Mouse (Mus musculus) ES-E14 (cell line): ENCODE data around the gene Dazap2. TPM values are rescaled to one million over a fixed set of nuclear protein-coding genes. Genes with fewer than 3 reads are reported as not detected.

Experiments used
- DNase-seq: peaks from one replicate; pipeline ENCODE4 v3.0.0-alpha.2; 2013; ENCODE audit warnings: low read depth, low spot score
- H3K27ac ChIP-seq: 2 replicates; pipeline ENCODE4 v1.5.1; 2012; ENCODE audit warnings: low read depth, mild to moderate bottlenecking, low read length, moderate library complexity, mixed read lengths; ENCODE audit not compliant: poor library complexity, insufficient read depth, severe bottlenecking
- H3K36me3 ChIP-seq: 2 replicates; pipeline ENCODE4 v1.6.1; 2012; ENCODE audit warnings: mild to moderate bottlenecking, low read length, moderate library complexity, mixed read lengths; ENCODE audit not compliant: control insufficient read depth, poor library complexity, insufficient read depth, severe bottlenecking
- H3K4me1 ChIP-seq, 2 experiments: fragments of 150-350 bp in 1 of 2; sonication (generic) in 1 of 2; 2 replicates each; pipeline ENCODE4 v1.6.1; 2012; ENCODE audit warnings: low read length in 2 of 2, mild to moderate bottlenecking in 1 of 2, mixed read lengths in 1 of 2; ENCODE audit not compliant: control insufficient read depth in 2 of 2, insufficient read depth in 2 of 2, poor library complexity in 1 of 2
- H3K4me3 ChIP-seq, 2 experiments: fragments of 150-350 bp in 1 of 2; sonication (generic) in 1 of 2; 2 replicates each; pipeline ENCODE4 v1.5.1; 2012; ENCODE audit warnings: low read length in 2 of 2, low read depth in 1 of 2, mild to moderate bottlenecking in 1 of 2, mixed read lengths in 1 of 2; ENCODE audit not compliant: insufficient read depth in 1 of 2, poor library complexity in 1 of 2, severe bottlenecking in 1 of 2
- H3K9ac ChIP-seq: 2 replicates; pipeline ENCODE4 v1.6.1; 2012; ENCODE audit warnings: low read depth, mild to moderate bottlenecking, low read length, mixed read lengths; ENCODE audit not compliant: poor library complexity, insufficient read depth, severe bottlenecking
- H3K9me3 ChIP-seq: fragments of 150-350 bp; sonication (generic); 2 replicates; pipeline ENCODE4 v1.6.1; 2012; ENCODE audit warnings: low read depth, mild to moderate bottlenecking, low read length; ENCODE audit not compliant: control insufficient read depth, insufficient read depth
- CHD2 ChIP-seq: IDR thresholded peaks from 2 replicates; pipeline ENCODE4 v1.6.1; 2014; ENCODE audit warnings: mild to moderate bottlenecking, low read depth, low read length, inconsistent platforms
- HCFC1 ChIP-seq: IDR thresholded peaks from 2 replicates; pipeline ENCODE4 v1.6.1; 2012; ENCODE audit warnings: low read length, inconsistent platforms, borderline replicate concordance; ENCODE audit not compliant: insufficient read depth
- MAFK ChIP-seq: IDR thresholded peaks from 2 replicates; pipeline ENCODE4 v1.6.1; 2014; ENCODE audit warnings: mild to moderate bottlenecking, low read depth, low read length, inconsistent platforms; ENCODE audit not compliant: insufficient read depth
- ZC3H11A ChIP-seq: IDR thresholded peaks from 2 replicates; pipeline ENCODE4 v1.6.1; 2012; ENCODE audit warnings: low read depth, mild to moderate bottlenecking, inconsistent platforms, low read length, borderline replicate concordance
- ZNF384 ChIP-seq: IDR thresholded peaks from 2 replicates; pipeline ENCODE4 v1.6.1; 2012; ENCODE audit warnings: low read depth, low read length, inconsistent platforms
- in situ Hi-C, 2 experiments: fragments of 600-800 bp; cut with MboI; formaldehyde crosslinking; loops; one replicate each; pipeline ENCODE4 v1.15.1; 2025; ENCODE audit warnings: low sequenced_read_pairs in 2 of 2, inconsistent platforms in 1 of 2; ENCODE audit not compliant: unreplicated experiment in 2 of 2
- total RNA-seq: library from RNA; depleted of rRNA; stranded (reverse); fragments of 300-350 nt; gene quantifications from 2 replicates; pipeline ENCODE4 v1.2.3, GENCODE M21; 2012

The Dazap2 gene
- total RNA-seq, 1 experiment, result 27.6 TPM

DNA sequence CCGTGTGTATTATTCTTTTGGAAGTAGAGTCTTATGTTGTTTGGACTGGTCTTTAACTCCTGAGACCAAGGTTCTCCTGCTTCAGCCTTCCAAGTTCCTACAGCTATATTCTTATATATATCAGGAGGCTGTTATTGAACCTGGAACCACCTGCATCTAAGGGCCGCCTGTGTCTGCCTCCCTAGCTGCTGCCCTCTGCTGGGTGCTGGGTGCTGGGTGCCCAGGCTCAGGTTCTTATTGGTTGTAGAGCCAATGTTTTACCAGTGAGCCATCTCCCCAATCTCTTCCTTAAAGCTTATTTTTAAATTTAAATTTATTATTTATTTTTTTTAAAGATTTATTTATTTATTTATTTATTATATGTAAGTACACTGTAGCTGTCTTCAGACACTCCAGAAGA is 2.7 kb upstream of the Dazap2 start:
- no peak overlapping the region for H3K9ac ChIP-seq
- no peak for TF ChIP-seq ZC3H11A
- TF ChIP-seq CHD2, result no peak
- TF ChIP-seq MAFK, result no peak
- TF ChIP-seq ZNF384, result no peak
- TF ChIP-seq HCFC1, result no peak
- H3K4me3 ChIP-seq, result no peak overlapping the region
- peaks cover 3 to 5% of the 10 kb centered on the region in 2 experiments for H3K4me1 ChIP-seq
- DNase-seq, result no peak
- peaks cover under 1% of the 10 kb centered on the region; the same call in 1 of the 2 replicates for H3K36me3 ChIP-seq
- H3K27ac ChIP-seq, result no peak overlapping the region
- in situ Hi-C loops, result no loop called here
- H3K9me3 ChIP-seq, result no peaks in the 10 kb centered on the region

DNA sequence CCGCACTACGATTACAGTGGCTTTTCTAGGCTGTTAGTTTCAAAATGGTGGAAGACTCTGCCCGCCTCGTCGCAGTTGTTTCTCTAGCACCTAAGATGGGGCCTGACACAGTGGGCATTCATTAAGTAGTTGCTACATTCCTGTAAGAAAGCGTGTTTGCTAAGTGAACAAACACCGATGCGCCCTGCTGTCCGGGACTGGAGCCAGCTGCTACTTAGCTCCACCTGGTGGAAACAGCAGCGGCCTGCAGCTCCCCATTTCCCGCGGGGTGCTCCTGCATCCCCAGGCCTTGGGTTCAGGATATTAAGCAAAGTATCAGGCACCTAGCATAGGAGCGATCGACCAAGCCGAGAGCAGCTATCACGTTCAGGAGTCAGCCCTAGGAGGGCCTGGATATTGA is 1.6 kb upstream of the Dazap2 start:
- TF ChIP-seq ZC3H11A (peak; percentile 27; the same call in 1 of the 2 replicates), HCFC1 (no peak)
- no peaks in the 10 kb centered on the region for H3K9me3 ChIP-seq
- H3K4me1 ChIP-seq, result peaks cover 3 to 5% of the 10 kb centered on the region in 2 experiments
- peak; percentile 60 for DNase-seq
- no peak overlapping the region for H3K27ac ChIP-seq
- peak overlapping the region; percentile 32 to 41; a peak in 3 of 4 replicates for H3K4me3 ChIP-seq
- in situ Hi-C loops, result no loop called here
- H3K9ac ChIP-seq, result peak overlapping the region; percentile 65
- peaks cover 9% of the 10 kb centered on the region for H3K36me3 ChIP-seq

DNA sequence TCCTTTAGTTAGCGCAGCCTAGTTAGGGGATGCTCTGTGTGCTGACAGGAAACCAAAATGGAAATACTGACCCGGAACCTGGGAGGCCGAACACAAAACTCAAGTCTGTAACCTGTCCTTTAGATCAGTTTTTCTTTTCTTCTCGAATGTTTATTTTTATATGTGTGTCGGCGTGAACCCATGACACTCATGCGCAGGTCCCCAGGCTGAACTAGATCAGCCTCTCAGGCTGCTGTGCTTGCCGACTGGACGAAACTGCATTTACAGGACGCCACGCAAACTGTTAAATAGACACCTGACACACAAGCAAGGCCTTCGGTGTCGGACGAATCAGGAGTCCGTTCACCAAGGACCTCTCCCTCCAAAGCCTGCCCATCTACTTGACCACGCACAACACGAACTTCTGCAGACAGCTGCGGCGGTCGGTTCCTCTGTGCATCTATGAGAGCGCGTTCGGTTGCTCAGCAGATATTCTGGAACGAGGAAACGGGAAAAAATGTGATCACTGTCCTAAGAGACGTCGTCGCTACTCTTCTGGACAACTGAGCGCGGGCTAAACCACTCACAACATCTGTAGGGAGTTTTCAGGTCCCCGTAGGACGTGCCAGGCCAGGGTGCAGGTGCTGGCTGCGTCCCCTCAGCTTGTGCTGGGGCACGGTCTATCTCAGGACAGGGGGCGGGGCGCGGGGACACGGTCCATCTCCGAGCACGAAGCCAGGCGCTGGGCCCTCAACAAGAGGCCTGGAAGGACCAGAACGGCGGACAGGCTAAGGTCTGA is 742 bp upstream of the Dazap2 start:
- H3K9ac ChIP-seq, result peak overlapping the region; percentile 72; the same call in 1 of the 2 replicates
- peaks cover 2 to 5% of the 10 kb centered on the region in 2 experiments for H3K4me1 ChIP-seq
- no peak for DNase-seq
- no peak for TF ChIP-seq ZNF384
- no peak for TF ChIP-seq HCFC1
- no peak for TF ChIP-seq CHD2
- no peak for TF ChIP-seq ZC3H11A
- no peak for TF ChIP-seq MAFK
- H3K9me3 ChIP-seq, result no peaks in the 10 kb centered on the region
- no peak overlapping the region for H3K27ac ChIP-seq
- in situ Hi-C loops, result no loop called here
- H3K36me3 ChIP-seq, result peaks cover 16% of the 10 kb centered on the region
- peak overlapping the region; percentile 76 for H3K4me3 ChIP-seq

DNA sequence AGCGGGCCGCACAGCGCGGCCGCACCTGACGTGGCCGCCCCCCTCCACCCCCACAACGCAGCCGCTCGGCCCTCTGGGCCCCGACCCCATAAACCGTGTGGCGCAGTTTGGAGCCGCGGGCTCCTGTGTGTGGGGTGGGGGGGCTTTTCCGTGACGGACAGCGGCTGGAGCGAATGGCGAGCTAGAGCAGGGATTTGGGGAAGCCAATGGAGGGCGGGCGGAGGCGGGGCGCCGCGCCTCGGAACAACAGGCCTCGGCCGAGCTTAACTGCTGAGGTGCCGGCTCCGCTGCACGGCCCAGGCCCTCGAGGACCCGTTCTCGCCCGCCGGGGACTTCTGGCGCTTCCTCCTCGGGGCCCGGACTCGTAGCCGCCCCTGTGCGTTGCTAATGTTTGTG is 674 bp downstream of the Dazap2 start:
- TF ChIP-seq CHD2 (peak; percentile 77), ZNF384 (no peak)

DNA sequence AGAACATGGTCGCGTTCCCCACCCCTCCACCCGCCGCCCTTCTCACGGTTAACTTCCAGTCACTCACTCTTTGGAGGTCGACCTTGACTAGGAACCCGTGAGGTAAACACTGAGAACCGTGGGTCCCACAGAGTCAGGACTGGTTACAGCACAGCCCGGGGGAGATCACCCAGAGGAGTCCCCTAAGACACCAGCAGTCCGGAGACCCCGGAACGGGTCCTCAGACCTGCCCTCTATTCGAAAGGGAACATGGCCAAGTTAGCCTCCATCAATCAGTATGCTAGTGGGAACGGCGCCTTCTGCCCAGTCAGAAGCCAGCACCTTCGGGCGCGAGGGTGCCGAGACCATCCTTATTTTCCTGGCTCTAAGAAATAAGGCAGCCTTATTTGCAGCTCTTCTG is 1.1 kb downstream of the Dazap2 start:
- no peaks in the 10 kb centered on the region for H3K9me3 ChIP-seq

More for the DNA sequence above, 674 bp downstream of the Dazap2 start:
- H3K9me3 ChIP-seq, result no peaks in the 10 kb centered on the region
- H3K27ac ChIP-seq, result peak overlapping the region; percentile 93
- in situ Hi-C loops, result no loop called here
- peaks cover 0 to 5% of the 10 kb centered on the region in 2 experiments; a peak in 3 of 4 replicates for H3K4me1 ChIP-seq
- H3K36me3 ChIP-seq, result peaks cover 25% of the 10 kb centered on the region
- peak; percentile 81 for DNase-seq
- peak overlapping the region; percentile 83 to 90 for H3K4me3 ChIP-seq
- H3K9ac ChIP-seq, result peak overlapping the region; percentile 92

More for the DNA sequence above, 1.1 kb downstream of the Dazap2 start:
- H3K27ac ChIP-seq, result peak overlapping the region; percentile 52
- peak overlapping the region; percentile 92 for H3K9ac ChIP-seq
- in situ Hi-C loops, result no loop called here
- no peak for TF ChIP-seq ZC3H11A
- TF ChIP-seq ZNF384, result no peak
- no peak for TF ChIP-seq MAFK
- TF ChIP-seq CHD2, result no peak
- no peak for TF ChIP-seq HCFC1
- H3K36me3 ChIP-seq, result peaks cover 25% of the 10 kb centered on the region
- DNase-seq, result no peak
- H3K4me1 ChIP-seq, result peaks cover 0 to 5% of the 10 kb centered on the region in 2 experiments; a peak in 3 of 4 replicates
- H3K4me3 ChIP-seq, result peak overlapping the region; percentile 83 to 90
